Mouse (Mus musculus) heart, postnatal 0 days (tissue): ENCODE data around the gene Fgg. TPM values are rescaled to one million over a fixed set of nuclear protein-coding genes. Genes with fewer than 3 reads are reported as not detected.

Source experiments
- ATAC-seq: fragments of 200-750 bp; cut with Nextera tagmentation; 2 replicates; pipeline ENCODE4 v1.8.0; 2017; ENCODE audit warnings: low read depth, moderate number of reproducible peaks, moderate library complexity; ENCODE audit not compliant: insufficient read depth
- DNase-seq: peaks from one replicate; pipeline ENCODE4 v3.0.0-alpha.2; 2016; ENCODE audit warnings: low spot score
- H3K27ac ChIP-seq: fragments of 300-500 bp; sonication (generic); 2 replicates; pipeline ENCODE4 v1.5.1; 2014; ENCODE audit warnings: low read depth, mild to moderate bottlenecking
- H3K27me3 ChIP-seq: fragments of 300-500 bp; sonication (generic); 2 replicates; pipeline ENCODE4 v1.6.1; 2014; ENCODE audit warnings: low read length, mixed read lengths; ENCODE audit not compliant: control insufficient read depth, insufficient read depth
- H3K36me3 ChIP-seq: fragments of 300-500 bp; sonication (generic); replicated peaks from 2 replicates; pipeline ENCODE4 v1.6.1; 2014; ENCODE audit warnings: low read length, mixed read lengths; ENCODE audit not compliant: control insufficient read depth, insufficient read depth
- H3K4me1 ChIP-seq: fragments of 300-500 bp; sonication (generic); 2 replicates; pipeline ENCODE4 v1.6.1; 2014; ENCODE audit warnings: antibody characterized with exemption; ENCODE audit not compliant: control insufficient read depth, insufficient read depth
- H3K4me2 ChIP-seq: fragments of 300-500 bp; sonication (generic); 2 replicates; pipeline ENCODE4 v1.6.1; 2014; ENCODE audit warnings: low read depth, mild to moderate bottlenecking, low read length, moderate library complexity
- H3K4me3 ChIP-seq: fragments of 300-500 bp; sonication (generic); 2 replicates; pipeline ENCODE4 v1.5.1; 2014; ENCODE audit warnings: low read depth, low read length
- H3K9ac ChIP-seq: fragments of 300-500 bp; sonication (generic); replicated peaks from 2 replicates; pipeline ENCODE4 v1.6.1; 2014; ENCODE audit warnings: low read depth, low read length, mixed read lengths
- H3K9me3 ChIP-seq: fragments of 300-500 bp; sonication (generic); replicated peaks from 2 replicates; pipeline ENCODE4 v1.6.1; 2016; ENCODE audit warnings: low read length; ENCODE audit not compliant: control insufficient read depth
- CTCF ChIP-seq: IDR thresholded peaks from 2 replicates; pipeline ENCODE4 v1.5.1; 2016; ENCODE audit warnings: antibody characterized with exemption, control low read depth, low read depth
- EP300 ChIP-seq: IDR thresholded peaks from 2 replicates; pipeline ENCODE4 v1.6.1; 2016; ENCODE audit warnings: antibody characterized with exemption, low read depth
- WGBS: fragments of 180-500 bp; shearing (Covaris S2); extraction: QIAGEN DNeasy Blood & Tissue Kit; methylation state at CpG from one replicate; pipeline ENCODE4 v1.1.7; 2014; 5-methylcytosine and 5-hydroxymethylcytosine counted together
- polyA plus RNA-seq: library from polyadenylated mRNA; unstranded; fragments of >200 nt; fragmentation: Nextera tagmentation; extraction: Ambion mirVana; gene quantifications from 2 replicates; pipeline ENCODE4 v1.2.1, GENCODE M21; 2015
- total RNA-seq: library from RNA; depleted of rRNA; stranded (reverse); fragments of >200 nt; gene quantifications from 2 replicates; pipeline ENCODE4 v1.2.3, GENCODE M21; 2014; ENCODE audit warnings: low replicate concordance; rRNA removed

The Fgg gene
- 0.70 and 2.4 TPM in 2 replicates for total RNA-seq
- 0.08 and 0.26 TPM in 2 replicates for polyA plus RNA-seq

GRCm38 (mm10) chr3:83007557-83007956, at the start of gene Fgg:
Gene Fgg, plus strand, starts transcription at chr3:83007724.
- no peaks in the 10 kb centered on the region for H3K9me3 ChIP-seq
- H3K4me1 ChIP-seq: no peaks in the 10 kb centered on the region
- H3K4me3 ChIP-seq: no peak within 1 kb of the TSS
- no peak for TF ChIP-seq EP300
- TF ChIP-seq CTCF: no peak
- WGBS: 35% methylated on average over 7 of the region's 7 CpGs
- no peaks in the 10 kb centered on the region for H3K27me3 ChIP-seq
- no peak within 1 kb of the TSS for H3K27ac ChIP-seq
- ATAC-seq (no peak), DNase-seq (no peak)
- no peak within 1 kb of the TSS for H3K4me2 ChIP-seq
- no peaks in the 10 kb centered on the region for H3K36me3 ChIP-seq
- no peak within 1 kb of the TSS for H3K9ac ChIP-seq

- WGBS: 65% methylated on average over 3 of the region's 3 CpGs
- Histone ChIP-seq H3K27me3 (no peaks in the 10 kb centered on the region), H3K9me3 (no peaks in the 10 kb centered on the region), H3K4me1 (no peaks in the 10 kb centered on the region), H3K27ac (no peak overlapping the region), H3K9ac (no peak overlapping the region), H3K4me3 (no peak overlapping the region), H3K4me2 (no peak overlapping the region), H3K36me3 (no peaks in the 10 kb centered on the region)
- no peak for TF ChIP-seq EP300
- no peak for TF ChIP-seq CTCF
- ATAC-seq (no peak), DNase-seq (no peak)
Measured at GRCm38 (mm10) chr3:82971046-82971445, 36.5 kb upstream of the Fgg start.

GRCm38 (mm10) chr3:82980818-82981217, 26.7 kb upstream of the Fgg start:
- DNase-seq (peak; percentile 20), ATAC-seq (no peak)
- TF ChIP-seq CTCF: no peak
- TF ChIP-seq EP300: no peak
- Histone ChIP-seq H3K4me1 (no peaks in the 10 kb centered on the region), H3K9me3 (no peaks in the 10 kb centered on the region), H3K4me2 (no peak overlapping the region), H3K9ac (no peak overlapping the region), H3K27me3 (no peaks in the 10 kb centered on the region), H3K4me3 (no peak overlapping the region), H3K36me3 (no peaks in the 10 kb centered on the region), H3K27ac (no peak overlapping the region)
- WGBS: 67% methylated on average over 6 of the region's 6 CpGs

- H3K4me2 ChIP-seq: no peak overlapping the region
- ATAC-seq (no peak), DNase-seq (no peak)
- no peaks in the 10 kb centered on the region for H3K9me3 ChIP-seq
- no peak overlapping the region for H3K27ac ChIP-seq
- no peak for TF ChIP-seq EP300
- no peak for TF ChIP-seq CTCF
- H3K36me3 ChIP-seq: no peaks in the 10 kb centered on the region
- no peak overlapping the region for H3K9ac ChIP-seq
- no peak overlapping the region for H3K4me3 ChIP-seq
- H3K4me1 ChIP-seq: no peaks in the 10 kb centered on the region
- WGBS: 46% methylated on average over 8 of the region's 8 CpGs
- H3K27me3 ChIP-seq: no peaks in the 10 kb centered on the region
Measured at GRCm38 (mm10) chr3:82981861-82982260, 25.7 kb upstream of the Fgg start.

- WGBS: 72% methylated on average over 2 of the region's 2 CpGs
Measured at GRCm38 (mm10) chr3:82984840-82985239, 22.7 kb upstream of the Fgg start.

GRCm38 (mm10) chr3:82991963-82992362, 15.6 kb upstream of the Fgg start:
- no peak overlapping the region for H3K9ac ChIP-seq
- DNase-seq (no peak), ATAC-seq (no peak)
- H3K36me3 ChIP-seq: no peaks in the 10 kb centered on the region
- no peak overlapping the region for H3K27ac ChIP-seq
- no peaks in the 10 kb centered on the region; the same call in 1 of the 2 replicates for H3K4me1 ChIP-seq
- no peaks in the 10 kb centered on the region for H3K9me3 ChIP-seq
- TF ChIP-seq CTCF (no peak), EP300 (no peak)
- WGBS: 64% methylated on average over 12 of the region's 12 CpGs
- no peak overlapping the region for H3K4me3 ChIP-seq
- H3K4me2 ChIP-seq: no peak overlapping the region
- peaks cover 14% of the 10 kb centered on the region; the same call in 1 of the 2 replicates for H3K27me3 ChIP-seq

More at GRCm38 (mm10) chr3:82984840-82985239, 22.7 kb upstream of the Fgg start:
- H3K9ac ChIP-seq: no peak overlapping the region
- ATAC-seq (no peak), DNase-seq (no peak)
- H3K27me3 ChIP-seq: no peaks in the 10 kb centered on the region
- H3K27ac ChIP-seq: no peak overlapping the region
- H3K4me3 ChIP-seq: no peak overlapping the region
- H3K36me3 ChIP-seq: no peaks in the 10 kb centered on the region
- no peaks in the 10 kb centered on the region for H3K4me1 ChIP-seq
- H3K9me3 ChIP-seq: no peaks in the 10 kb centered on the region
- no peak overlapping the region for H3K4me2 ChIP-seq
- TF ChIP-seq EP300 (no peak), CTCF (peak; percentile 36)
